Mouse (Mus musculus): Measurements from ENCODE around the gene Serpinb9.

- TF ChIP-seq CTCF (IDR thresholded peaks at IDR 0.05; ENCODE audit: borderline replicate concordance, control insufficient read depth, extremely low read depth, insufficient read depth, low read length, poor library complexity) (no peak), POLR2A (IDR thresholded peaks at IDR 0.05; ENCODE audit: control insufficient read depth, extremely low read depth, insufficient read depth, low read length, poor library complexity) (no peak)
Observed at GRCm38 (mm10) chr13:32986256-32986655, 16.8 kb upstream of the Serpinb9 start.
